Mouse (Mus musculus) brain, embryonic 18.5 days (tissue): ENCODE data around the gene Cebpz.

Experiments
- DNase-seq: peaks from one replicate; pipeline ENCODE4 v3.0.0-alpha.2; 2012; ENCODE audit warnings: low read depth, low spot score

The Cebpz gene

GRCm38 (mm10) chr17:78903158-78903557 lies 33.7 kb downstream of the Cebpz start:
- no peak for DNase-seq

GRCm38 (mm10) chr17:78895394-78895793 lies 41.5 kb downstream of the Cebpz start:
- no peak for DNase-seq

- DNase-seq: no peak
Measured at GRCm38 (mm10) chr17:78894991-78895390, 41.9 kb downstream of the Cebpz start.

GRCm38 (mm10) chr17:78891020-78891419 lies 45.8 kb downstream of the Cebpz start:
- DNase-seq: no peak

GRCm38 (mm10) chr17:78889184-78889583 lies 47.7 kb downstream of the Cebpz start:
- no peak for DNase-seq

- no peak for DNase-seq
Measured at GRCm38 (mm10) chr17:78888554-78888953, 48.3 kb downstream of the Cebpz start.

- no peak for DNase-seq
Measured at GRCm38 (mm10) chr17:78885286-78886065, 51.4 kb downstream of the Cebpz start.

- no peak for DNase-seq
Measured at GRCm38 (mm10) chr17:78883291-78883690, 53.6 kb downstream of the Cebpz start.

GRCm38 (mm10) chr17:78882401-78883112 lies 54.3 kb downstream of the Cebpz start, which contains the start of gene Eif2ak2:
Gene Eif2ak2, minus strand, starts transcription at chr17:78882573.
- no peak for DNase-seq

- no peak for DNase-seq
Measured at GRCm38 (mm10) chr17:78881878-78882304, 55.0 kb downstream of the Cebpz start.

- DNase-seq: no peak
Measured at GRCm38 (mm10) chr17:78873886-78874285, 63.0 kb downstream of the Cebpz start.
